Mouse (Mus musculus): ENCODE measurements around the gene Cox10. TPM values are rescaled to one million over a fixed set of nuclear protein-coding genes. Genes with fewer than 3 reads are reported as not detected.
A peak's percentile ranks its signal among the peaks of the same experiment; 100 is the strongest.

Cox10 gene
- total RNA-seq, 1 experiment from 2014 or later: 16.7 TPM

GRCm38 (mm10) chr11:64051195-64051968 is 27.9 kb downstream of the Cox10 start:
- peak; percentile 45; the same call in 1 of the 2 replicates for ATAC-seq (replicated peaks; ENCODE audit: low read depth, poor library complexity, severe bottlenecking)

- 0 out of 2 replicates have a peak, but pooled peaks have one; percentile 39 for ATAC-seq (replicated peaks; ENCODE audit: low read depth, poor library complexity, severe bottlenecking)
Observed at GRCm38 (mm10) chr11:64047432-64047831, 31.8 kb downstream of the Cox10 start.

GRCm38 (mm10) chr11:64045041-64045440 is 34.2 kb downstream of the Cox10 start:
- no peak for ATAC-seq (replicated peaks; ENCODE audit: low read depth, poor library complexity, severe bottlenecking)

- ATAC-seq (replicated peaks; ENCODE audit: low read depth, poor library complexity, severe bottlenecking): no peak
Observed at GRCm38 (mm10) chr11:64044024-64044423, 35.2 kb downstream of the Cox10 start.

GRCm38 (mm10) chr11:64041281-64041680 is 38.0 kb downstream of the Cox10 start:
- ATAC-seq (replicated peaks; ENCODE audit: low read depth, poor library complexity, severe bottlenecking): no peak

GRCm38 (mm10) chr11:64039600-64039999 is 39.7 kb downstream of the Cox10 start:
- no peak for ATAC-seq (replicated peaks; ENCODE audit: low read depth, poor library complexity, severe bottlenecking)

- peak; percentile 89 for ATAC-seq (replicated peaks; ENCODE audit: low read depth, poor library complexity, severe bottlenecking)
Observed at GRCm38 (mm10) chr11:64037471-64038125, 41.7 kb downstream of the Cox10 start.

GRCm38 (mm10) chr11:64036306-64036705 is 43.0 kb downstream of the Cox10 start:
- ATAC-seq (replicated peaks; ENCODE audit: low read depth, poor library complexity, severe bottlenecking): no peak

GRCm38 (mm10) chr11:64035709-64036108 is 43.6 kb downstream of the Cox10 start:
- ATAC-seq (replicated peaks; ENCODE audit: low read depth, poor library complexity, severe bottlenecking): no peak

- ATAC-seq (replicated peaks; ENCODE audit: low read depth, poor library complexity, severe bottlenecking): no peak
Observed at GRCm38 (mm10) chr11:64034686-64035085, 44.6 kb downstream of the Cox10 start.

- no peak for ATAC-seq (replicated peaks; ENCODE audit: low read depth, poor library complexity, severe bottlenecking)
Observed at GRCm38 (mm10) chr11:64027423-64027822, 51.8 kb downstream of the Cox10 start.

- ATAC-seq (replicated peaks; ENCODE audit: low read depth, poor library complexity, severe bottlenecking): no peak
Observed at GRCm38 (mm10) chr11:64025843-64026242, 53.4 kb downstream of the Cox10 start.

GRCm38 (mm10) chr11:64024575-64024974 is 54.7 kb downstream of the Cox10 start:
- no peak for ATAC-seq (replicated peaks; ENCODE audit: low read depth, poor library complexity, severe bottlenecking)

GRCm38 (mm10) chr11:64023380-64023981 is 55.8 kb downstream of the Cox10 start:
- no peak for ATAC-seq (replicated peaks; ENCODE audit: low read depth, poor library complexity, severe bottlenecking)

- no peak for ATAC-seq (replicated peaks; ENCODE audit: low read depth, poor library complexity, severe bottlenecking)
Observed at GRCm38 (mm10) chr11:64022403-64023047, 56.7 kb downstream of the Cox10 start.

GRCm38 (mm10) chr11:64019235-64019634 is 60.0 kb downstream of the Cox10 start:
- no peak for ATAC-seq (replicated peaks; ENCODE audit: low read depth, poor library complexity, severe bottlenecking)

GRCm38 (mm10) chr11:64018165-64018564 is 61.1 kb downstream of the Cox10 start:
- ATAC-seq (replicated peaks; ENCODE audit: low read depth, poor library complexity, severe bottlenecking): no peak

- ATAC-seq (replicated peaks; ENCODE audit: low read depth, poor library complexity, severe bottlenecking): peak; percentile 41
Observed at GRCm38 (mm10) chr11:64015309-64015708, 64.0 kb downstream of the Cox10 start.

- ATAC-seq (replicated peaks; ENCODE audit: low read depth, poor library complexity, severe bottlenecking): peak; percentile 71; the same call in 1 of the 2 replicates
Observed at GRCm38 (mm10) chr11:64010724-64011496, 68.4 kb downstream of the Cox10 start.

GRCm38 (mm10) chr11:64004152-64004551 is 75.1 kb downstream of the Cox10 start:
- ATAC-seq (replicated peaks; ENCODE audit: low read depth, poor library complexity, severe bottlenecking): no peak

Data from common myeloid progenitor, adult 5-6 weeks (primary cell).